Mouse (Mus musculus) urinary bladder, adult 2 months (tissue): ENCODE results near the gene P4ha2. TPM values are rescaled to one million over a fixed set of nuclear protein-coding genes. Genes with fewer than 3 reads are reported as not detected.

Experiments used
- DNase-seq: peaks from one replicate; pipeline ENCODE4 v3.0.0; 2022; ENCODE audit warnings: low spot score
- polyA plus RNA-seq: library from polyadenylated mRNA; depleted of rRNA; stranded (reverse); fragments of >200 nt; gene quantifications from 2 replicates; pipeline ENCODE4 v1.2.3, GENCODE M21; 2012; rRNA removed

P4ha2 gene
- 26.5 and 26.7 TPM in 2 replicates for polyA plus RNA-seq

DNA sequence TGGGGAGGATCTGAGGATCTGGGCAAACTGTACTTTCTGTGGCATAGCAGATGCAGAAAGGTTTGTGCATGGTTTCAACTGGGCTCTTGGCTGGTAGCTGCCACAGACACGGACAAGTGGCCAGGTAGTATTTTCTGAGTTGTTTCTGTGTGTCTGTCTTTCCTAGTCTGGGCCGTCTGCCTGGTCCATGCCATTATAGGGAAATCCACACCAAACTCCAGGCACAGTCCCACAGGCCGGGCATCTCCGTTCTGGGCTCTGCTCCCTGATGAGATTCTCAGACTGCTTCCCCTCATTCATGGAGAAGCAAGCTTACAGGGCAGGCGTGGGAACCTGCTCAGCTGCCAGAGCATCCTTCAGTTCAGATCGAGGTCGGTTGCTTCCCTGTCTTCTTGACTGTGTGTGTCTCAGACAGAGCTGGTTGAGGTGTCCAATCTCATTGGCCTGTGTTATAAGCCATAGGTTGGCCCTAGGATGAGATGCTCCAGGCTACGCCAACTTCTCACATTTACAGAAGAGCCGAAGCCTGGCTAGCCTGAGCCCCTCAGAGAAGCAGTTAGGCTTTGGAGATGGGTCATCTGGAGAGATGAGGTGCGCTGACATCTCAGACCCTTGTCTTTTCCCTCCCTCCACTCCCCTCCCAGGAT lies at the start of gene P4ha2:
TSS of gene P4ha2 (plus strand) at position 51 of the 647 bp plus-strand sequence.
- DNase-seq: peak; percentile 23

DNA sequence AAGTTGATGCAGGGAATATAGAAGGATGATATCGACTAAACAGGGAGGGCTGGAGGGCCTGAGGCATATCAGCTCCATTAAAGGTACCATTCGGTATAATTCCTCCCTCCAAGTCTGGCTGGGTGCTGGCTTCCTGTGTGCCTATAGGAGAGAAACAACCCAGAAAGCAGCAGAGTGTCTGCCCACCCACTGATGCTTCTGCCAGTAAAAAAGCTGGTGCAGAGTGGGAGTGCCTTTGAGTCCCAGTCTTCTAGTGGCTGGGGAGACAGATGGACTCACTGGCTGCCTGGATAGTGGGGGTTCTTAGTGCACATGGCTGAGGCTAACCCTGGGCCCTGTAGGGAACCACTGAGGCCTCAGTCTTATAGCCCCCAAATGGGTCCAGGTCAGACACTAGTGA lies 49.7 kb upstream of the P4ha2 start:
- no peak for DNase-seq

DNA sequence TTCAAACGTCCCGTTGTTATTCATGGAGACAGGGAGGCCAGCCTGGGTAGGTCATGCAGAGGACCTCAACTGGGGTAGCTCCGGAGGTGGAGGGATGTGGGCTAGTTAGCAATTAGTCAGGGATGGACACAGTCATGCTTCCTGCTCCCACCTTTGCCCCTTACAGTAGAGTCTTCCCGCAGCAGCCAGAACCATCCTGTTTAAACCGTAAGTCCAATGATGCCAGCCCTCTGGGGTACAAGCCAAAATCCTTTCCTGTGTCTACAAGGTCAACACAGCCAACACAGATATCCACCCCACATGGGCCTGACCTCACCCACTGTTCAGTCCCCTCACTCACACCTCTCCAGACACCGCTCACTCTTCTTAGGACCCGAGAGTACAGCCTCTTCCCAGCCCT lies 48.7 kb upstream of the P4ha2 start:
- no peak for DNase-seq

DNA sequence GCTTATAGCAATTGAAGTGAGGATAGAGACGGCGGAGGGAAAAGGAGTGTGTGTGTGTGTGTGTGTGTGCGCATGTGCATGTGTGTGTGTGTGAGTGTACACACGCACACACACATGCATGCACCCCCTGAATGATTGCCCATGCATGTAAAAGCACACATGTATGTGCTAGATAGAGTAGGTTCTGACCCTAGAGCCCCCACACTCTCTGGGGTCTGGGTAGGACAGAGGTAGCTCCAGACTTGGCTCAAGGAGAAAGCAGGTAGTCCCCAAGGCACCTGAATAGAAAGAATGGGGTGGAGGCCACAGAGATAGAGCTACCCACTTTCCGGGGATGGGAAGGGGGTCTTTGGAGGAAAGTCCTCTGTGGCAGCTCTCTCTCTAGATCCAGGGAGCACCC lies 47.8 kb upstream of the P4ha2 start:
- DNase-seq: no peak

- no peak for DNase-seq
These were observed 46.8 kb upstream of the P4ha2 start for GRCm38 (mm10) chr11:54053090-54053489.

DNA sequence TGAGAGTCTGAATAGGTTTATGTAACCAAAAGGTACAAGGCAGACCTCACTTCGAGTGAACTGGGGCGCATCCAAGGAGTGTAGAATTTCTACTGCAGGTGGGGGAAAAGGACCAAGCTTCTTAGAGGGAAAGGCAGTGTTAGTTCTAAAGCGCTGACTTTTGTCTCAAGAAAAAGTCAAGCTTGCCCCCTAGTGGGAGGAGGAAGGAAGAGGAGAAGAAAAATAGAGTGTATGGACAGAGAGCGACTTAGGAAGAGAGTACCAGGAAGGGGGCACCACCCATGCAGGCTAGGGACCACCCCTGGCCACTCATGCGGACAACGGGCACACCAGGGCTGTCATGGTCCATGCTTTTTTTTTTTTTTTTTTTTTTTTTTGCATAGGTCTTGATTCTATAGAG lies 45.6 kb upstream of the P4ha2 start:
- DNase-seq: no peak

DNA sequence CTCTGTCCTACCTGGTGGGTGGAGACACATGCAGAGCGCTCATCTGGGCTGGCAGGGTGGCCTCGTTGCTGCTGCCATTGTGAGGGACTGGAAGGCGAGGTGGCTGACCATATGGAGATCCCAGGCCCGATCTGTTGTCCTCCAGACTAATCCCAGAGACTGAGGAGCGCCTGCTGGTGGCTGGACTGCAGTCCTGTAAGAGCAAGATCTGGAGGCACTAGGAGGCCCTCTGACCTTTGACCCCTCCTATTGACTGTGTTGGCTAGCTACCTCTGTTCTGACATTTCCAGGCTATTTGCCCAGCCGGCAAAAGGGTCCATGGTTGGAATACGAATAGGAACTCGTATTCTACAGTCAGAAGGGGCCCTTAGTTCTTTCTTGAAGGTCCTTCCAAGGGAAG lies 43.8 kb upstream of the P4ha2 start:
- no peak for DNase-seq

DNA sequence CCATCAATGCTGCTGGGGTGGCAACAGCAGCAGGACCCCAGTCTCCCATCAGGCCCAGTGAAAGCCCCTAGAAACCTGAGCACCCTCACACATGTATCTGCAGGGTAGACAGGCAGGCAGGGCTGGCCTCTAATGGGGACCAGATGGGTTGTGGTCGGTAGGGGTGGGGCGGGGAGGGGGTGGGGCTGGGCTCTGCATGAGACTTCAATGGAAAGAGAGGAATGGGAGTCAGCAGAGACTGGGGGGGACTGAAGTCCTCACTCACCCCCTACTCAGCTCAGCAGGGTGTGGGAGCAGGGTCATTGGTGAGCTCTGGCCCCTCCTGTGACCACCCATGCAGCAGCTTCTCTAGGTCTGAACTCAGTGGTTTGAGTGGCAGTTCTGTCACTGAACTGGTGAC lies 42.5 kb upstream of the P4ha2 start:
- DNase-seq: no peak

GRCm38 (mm10) chr11:54058056-54058617 lies 41.8 kb upstream of the P4ha2 start:
- no peak for DNase-seq

- no peak for DNase-seq
These were observed 41.3 kb upstream of the P4ha2 start for GRCm38 (mm10) chr11:54058643-54059042.

DNA sequence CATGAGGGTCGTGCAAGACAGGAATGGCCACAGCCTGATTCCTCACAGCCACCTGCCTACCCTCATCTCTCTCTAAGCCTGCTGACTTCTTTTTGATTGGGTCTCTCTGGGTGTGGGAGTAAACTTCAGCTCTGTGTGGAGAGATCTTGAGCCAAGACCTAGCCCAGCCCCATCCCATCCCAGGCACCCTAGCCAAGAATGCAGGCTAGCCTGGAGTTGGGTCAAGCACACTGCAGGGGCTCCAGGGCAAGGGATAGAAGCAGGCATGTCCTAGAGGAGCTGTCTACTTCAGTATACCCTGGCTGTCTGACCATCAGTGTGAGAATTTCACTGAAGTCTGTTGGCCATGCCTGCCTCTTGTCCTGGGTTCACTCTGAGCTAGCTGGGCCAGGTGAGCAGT lies 40.4 kb upstream of the P4ha2 start:
- DNase-seq: no peak

GRCm38 (mm10) chr11:54060316-54060715 lies 39.6 kb upstream of the P4ha2 start:
- no peak for DNase-seq

- DNase-seq: no peak
These were observed 37.7 kb upstream of the P4ha2 start for GRCm38 (mm10) chr11:54062086-54062752.

DNA sequence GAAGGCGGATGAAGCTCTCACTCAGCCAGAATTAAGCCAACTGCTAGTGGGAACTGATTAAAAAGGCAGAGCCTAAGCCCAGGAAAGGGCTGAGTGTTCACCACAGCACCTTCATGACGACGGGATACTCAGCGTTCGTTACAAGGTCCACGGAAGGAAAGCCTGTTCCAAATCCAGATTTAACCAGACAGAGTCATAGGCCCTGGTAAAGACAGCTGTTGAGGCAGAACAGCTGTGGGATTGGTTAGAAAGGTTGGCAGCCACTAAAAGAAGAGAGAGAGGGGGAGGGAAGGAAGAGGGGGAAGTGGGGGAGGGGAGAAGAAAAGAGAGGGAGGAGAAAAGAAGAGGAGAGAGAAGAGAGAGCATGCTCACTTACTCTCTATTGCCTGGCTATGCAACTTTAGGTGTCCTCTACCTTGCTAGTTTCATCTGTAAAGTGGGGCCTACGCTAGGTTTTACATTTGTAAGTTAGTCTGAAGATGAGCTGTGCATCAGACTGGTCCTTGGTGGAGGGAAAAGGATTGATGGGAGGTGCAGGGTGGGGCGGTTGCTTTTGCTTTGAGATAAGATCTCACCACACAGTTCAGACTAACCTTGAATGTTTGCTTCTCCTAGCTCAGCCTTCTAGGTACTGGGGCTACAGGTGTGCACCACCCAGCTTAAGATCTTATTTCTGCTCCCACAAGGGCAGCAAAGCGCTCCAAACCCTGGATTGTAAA lies 37.0 kb upstream of the P4ha2 start:
- no peak for DNase-seq

- no peak for DNase-seq
These were observed 36.5 kb upstream of the P4ha2 start for GRCm38 (mm10) chr11:54063472-54063775.

DNA sequence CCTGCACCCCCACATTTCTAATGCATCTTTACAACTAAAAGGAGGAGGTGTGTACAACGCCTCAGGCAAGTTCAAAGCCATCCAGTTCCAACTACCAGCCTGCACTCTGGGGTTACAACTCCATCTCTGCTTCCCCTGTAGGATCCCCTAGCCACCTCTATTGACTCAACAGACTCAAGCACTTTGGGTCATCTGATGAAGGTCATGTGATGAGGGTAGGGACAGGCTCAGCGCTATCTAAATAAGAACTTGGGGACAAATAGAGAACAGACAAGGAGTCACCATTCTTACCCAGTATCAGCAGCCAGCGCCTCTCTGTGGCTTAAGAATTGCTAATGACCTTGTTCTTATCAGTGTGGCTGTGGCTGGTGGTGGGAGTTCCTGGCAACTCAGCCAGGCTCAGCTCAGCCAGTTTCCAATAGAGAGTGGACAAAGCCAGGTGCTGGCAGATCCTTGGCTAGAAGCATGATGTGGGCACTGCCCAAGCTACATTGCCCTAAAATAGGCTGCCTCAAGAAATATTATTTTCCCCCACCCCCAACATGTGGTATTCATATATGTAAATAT lies 35.4 kb upstream of the P4ha2 start:
- no peak for DNase-seq

GRCm38 (mm10) chr11:54065106-54065914 lies 34.6 kb upstream of the P4ha2 start:
- DNase-seq: no peak

DNA sequence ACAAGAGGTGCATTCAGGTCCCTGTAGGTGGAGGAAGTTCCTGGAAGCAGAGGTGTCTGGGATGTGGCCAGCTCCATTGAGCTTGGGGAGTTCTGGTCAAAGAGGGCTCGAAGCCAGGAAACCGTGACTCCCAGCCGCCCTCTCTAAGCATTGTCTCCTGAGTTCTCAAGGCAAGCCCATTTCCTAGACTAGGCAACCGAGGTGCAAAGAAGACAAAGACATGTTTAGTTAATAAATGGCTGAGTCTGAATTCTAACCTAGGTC lies 34.0 kb upstream of the P4ha2 start:
- no peak for DNase-seq

GRCm38 (mm10) chr11:54066400-54066799 lies 33.5 kb upstream of the P4ha2 start:
- DNase-seq: no peak

- no peak for DNase-seq
These were observed 32.4 kb upstream of the P4ha2 start for GRCm38 (mm10) chr11:54067318-54067995.

DNA sequence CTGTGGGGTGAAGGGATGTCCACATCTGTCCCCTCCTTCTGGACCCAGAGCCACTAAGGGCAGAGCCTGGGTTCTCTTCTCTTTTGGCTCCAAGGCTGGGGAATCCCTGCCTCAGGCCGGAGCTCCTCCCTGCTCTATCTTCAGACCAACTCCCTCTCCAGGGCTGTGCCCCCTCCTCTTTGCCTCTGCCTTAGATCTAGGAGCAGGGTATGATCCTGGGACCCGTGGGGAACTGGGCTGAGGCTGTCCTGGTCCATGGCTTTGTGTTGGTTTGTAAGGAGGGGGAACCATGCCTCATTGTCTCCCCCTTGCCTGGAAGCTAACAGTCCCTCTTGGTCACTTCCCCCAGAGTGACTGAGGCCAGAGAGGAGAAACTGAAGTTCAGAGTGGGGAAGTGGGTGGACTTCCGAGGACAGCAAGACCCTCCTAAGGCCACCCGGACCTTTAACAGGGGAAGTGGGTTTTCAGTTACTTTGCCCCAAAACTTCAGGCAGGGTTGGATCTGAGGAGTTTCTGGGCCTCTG lies 31.8 kb upstream of the P4ha2 start:
- DNase-seq: no peak
